Mouse (Mus musculus) WW6 (cell line): ENCODE measurements around the gene Tesc.

ENCODE experiments used
- DNase-seq: peaks from one replicate; pipeline ENCODE4 v3.0.0-alpha.2; 2013; ENCODE audit warnings: low read depth, low spot score

The Tesc gene

GRCm38 (mm10) chr5:118043761-118044160 is 16.2 kb downstream of the Tesc start:
- DNase-seq = no peak

- DNase-seq = no peak
Observed at GRCm38 (mm10) chr5:118044907-118045306, 17.4 kb downstream of the Tesc start.

GRCm38 (mm10) chr5:118045385-118045784 is 17.8 kb downstream of the Tesc start:
- DNase-seq = no peak

DNA sequence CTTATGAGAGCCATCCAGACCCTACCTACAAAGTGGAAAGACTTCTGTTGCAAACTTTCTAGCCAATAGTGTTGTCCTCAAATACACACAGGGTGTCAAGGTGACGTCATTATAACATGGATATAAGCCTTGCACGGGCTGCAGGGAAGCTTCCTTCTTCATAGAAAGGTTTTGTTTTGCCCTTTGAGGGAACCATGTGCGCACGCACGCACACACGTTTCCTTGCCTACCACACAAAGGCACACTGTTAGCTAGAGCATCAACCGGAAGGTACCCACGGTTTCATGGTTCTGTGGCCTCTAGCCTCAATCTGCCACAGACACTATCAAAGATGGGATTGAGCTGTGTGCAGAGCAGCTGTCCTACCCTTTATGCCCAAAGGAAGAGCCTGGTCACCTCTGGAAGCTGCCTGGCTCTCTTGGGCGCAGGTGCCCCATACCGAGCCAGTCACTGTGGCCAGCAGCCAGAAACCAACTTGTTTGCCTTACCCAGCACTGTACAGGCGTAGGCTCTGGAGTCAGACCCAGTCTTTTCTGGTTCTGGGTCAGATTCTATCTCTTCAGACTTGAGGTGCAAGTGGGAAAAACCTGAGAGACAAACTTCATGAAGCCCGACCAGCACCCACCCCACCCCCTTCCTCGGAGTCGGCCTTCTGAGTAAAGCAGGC is 19.7 kb downstream of the Tesc start:
- DNase-seq = no peak

DNA sequence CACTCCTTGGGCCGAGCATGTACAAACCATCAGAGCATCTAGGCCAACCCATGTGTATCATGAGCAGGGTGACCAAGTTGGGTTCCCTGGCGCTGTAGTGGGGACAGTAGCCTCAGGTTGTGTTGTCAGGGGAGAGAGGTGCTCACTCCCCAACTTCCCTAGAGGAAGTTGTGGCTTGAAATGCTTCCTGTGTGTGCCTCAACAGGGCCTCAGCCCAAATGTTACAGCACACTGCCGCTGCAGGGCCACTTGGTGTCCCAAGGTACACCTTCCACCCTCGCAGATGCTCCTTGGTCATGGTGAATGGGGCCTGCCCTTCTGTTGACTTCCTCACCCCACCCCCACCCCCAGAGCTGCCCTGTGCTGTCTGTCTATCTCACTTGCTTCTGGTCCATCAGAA is 20.9 kb downstream of the Tesc start:
- DNase-seq = no peak

DNA sequence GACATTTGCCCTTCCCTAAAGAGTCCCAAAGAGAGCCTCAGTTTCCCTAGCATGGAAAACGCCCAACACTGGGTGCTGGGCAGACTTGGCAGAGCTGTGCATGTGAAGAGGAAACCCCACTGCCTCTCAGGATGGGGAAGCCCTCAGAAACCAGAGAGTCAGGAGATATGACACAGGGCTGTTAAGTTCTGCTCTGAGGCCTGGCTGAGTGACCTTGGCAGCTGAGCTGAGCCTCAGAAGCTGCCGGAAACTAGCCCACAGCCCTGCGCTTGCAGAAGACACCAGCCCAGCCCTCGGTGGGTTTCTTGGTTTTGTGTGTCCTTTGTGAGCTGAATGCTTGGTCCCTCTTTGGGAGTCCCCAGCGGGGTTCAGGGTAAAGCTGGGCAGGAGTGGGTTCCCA is 21.4 kb downstream of the Tesc start:
- no peak for DNase-seq

DNA sequence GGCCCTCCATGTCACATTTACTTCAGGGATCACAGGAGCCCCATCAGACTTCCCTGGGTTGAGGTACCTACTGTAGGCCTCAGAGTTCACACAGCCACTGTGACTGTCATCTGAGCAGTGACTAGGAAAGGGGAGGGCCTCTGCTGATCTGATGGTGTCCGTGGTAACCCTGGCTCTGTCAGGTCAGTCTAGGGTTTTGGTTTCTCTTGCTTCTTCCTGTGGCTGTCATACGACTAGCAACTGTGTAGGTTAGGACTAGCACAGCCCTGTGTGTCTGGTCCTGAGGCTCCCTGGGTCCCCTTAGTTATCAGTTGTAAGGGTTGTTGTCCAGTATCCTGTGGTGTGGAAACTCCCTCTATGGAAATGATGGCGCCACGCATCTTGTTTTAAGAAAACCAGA is 23.2 kb downstream of the Tesc start:
- DNase-seq = no peak

DNA sequence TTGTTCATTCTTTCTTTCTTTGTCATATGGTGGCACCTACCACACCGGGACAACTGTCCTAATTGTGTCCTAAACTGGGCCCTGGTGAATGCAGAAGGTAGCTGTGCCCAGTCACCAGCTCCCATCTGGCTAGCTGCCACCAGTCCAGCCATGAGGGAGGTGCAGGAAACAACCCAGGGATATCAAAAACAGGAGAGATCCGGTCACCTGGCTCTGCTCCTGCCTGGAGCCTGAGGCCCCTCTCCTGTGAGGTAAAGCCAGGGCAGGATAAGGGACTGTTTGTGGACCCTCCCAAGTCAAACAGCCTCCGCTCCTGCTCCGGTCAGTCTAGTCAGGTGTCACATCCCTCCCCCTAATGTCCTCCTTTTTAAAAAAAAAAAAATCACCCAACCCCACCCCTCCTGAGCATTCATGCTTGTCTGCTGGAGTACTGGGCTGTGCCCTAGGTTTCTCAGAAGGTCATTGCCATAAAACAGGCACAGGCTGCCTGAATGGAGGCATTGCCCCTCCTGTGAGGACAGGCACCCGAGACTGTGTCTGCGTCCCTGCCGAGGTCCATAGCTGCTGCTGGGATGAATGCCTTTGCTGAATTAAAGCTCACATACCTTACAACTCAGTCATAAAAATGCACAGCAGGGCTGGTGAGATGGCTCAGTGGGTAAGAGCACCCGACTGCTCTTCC is 24.6 kb downstream of the Tesc start:
- no peak for DNase-seq

DNA sequence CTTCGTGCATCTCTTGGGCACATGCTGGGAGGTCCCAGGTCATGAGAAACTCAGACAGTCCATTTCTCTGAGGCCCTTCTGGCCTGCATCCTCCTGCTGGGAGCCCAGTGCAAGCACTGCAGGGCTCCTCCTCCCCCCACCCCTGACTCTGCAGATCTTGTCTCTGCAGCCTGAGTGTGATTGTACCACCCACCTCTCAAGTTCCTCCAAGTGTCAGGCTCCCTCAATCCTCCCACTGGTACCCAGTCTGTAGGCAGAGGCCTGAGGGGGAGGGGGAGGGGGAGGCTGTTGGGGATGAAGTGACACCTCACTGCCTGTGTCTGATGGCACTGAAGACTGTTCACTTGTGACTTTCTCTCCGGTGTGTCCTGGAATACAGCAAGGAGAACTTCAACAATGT is 25.7 kb downstream of the Tesc start:
- DNase-seq = no peak

DNA sequence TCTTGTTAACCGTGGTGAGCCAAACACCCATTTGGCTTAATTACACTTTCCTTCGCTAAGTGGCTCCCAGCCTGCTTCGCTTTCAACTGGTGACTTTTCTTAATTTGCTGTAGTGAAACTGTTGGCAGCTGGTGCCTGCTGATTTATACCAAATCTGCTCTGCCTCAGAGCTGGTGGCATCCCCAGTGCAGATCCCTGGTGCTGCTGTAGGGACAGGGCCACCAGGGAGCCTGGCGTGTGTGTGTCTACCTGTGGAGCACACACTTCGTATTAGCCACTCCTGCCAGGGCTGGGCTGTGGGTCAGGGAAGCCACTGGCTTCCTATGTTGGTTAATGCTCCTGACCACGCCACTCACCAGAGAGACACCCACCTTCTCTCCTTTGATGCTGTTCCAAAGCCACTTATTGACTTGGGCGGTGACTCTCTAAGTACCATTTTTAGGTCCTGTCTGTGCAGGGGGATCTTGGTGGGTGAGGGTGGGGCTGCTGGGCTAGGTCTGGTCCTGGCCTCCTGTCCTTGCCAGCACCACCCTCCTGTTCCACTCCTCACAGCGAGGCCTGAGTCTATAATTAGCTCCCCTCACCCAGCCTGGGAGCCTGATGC is 30.1 kb downstream of the Tesc start:
- no peak for DNase-seq

DNA sequence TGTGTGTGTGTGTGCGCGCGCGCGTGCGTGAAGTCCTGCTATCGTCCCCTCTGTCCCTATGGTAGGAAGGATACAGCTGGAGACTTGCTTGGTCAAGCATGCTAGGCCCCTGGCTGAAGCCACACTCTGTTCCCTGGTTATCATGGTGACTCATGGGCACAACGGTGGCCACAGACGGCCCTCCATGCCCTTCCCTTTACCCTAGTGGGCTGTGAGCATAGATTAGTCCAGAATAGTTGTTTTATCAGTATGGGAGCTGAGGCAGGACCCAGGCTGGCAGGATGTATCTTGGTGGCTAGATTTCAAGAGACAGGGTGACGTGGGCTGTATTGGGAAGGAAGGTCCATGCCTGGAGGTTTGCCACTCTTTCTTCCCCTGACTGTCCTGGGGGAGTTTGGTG is 31.3 kb downstream of the Tesc start:
- no peak for DNase-seq

GRCm38 (mm10) chr5:118059646-118060045 is 32.1 kb downstream of the Tesc start:
- DNase-seq = no peak

- no peak for DNase-seq
Observed at GRCm38 (mm10) chr5:118061391-118061790, 33.8 kb downstream of the Tesc start.

DNA sequence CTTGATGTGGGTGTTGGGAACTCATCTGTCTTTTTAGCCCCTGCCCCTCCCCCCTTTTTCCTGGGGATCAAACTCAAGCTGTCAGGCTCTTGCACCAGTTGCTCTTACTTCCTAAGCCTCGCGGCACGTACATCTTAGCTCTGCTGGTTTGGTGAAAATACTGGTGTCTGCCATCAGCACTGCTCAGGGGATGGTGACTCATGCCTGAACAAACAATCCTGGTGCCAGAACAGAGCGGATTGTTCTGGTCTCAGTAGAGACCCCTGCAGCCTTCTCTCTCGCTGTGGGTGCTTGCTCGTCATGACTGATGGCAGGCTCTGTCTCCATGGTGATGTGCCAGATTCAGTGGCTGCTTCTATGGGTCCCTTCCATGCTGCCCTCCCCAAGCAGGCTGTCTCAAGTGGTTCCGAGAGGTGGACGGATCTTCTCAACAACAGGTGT is 35.7 kb downstream of the Tesc start:
- DNase-seq = no peak

DNA sequence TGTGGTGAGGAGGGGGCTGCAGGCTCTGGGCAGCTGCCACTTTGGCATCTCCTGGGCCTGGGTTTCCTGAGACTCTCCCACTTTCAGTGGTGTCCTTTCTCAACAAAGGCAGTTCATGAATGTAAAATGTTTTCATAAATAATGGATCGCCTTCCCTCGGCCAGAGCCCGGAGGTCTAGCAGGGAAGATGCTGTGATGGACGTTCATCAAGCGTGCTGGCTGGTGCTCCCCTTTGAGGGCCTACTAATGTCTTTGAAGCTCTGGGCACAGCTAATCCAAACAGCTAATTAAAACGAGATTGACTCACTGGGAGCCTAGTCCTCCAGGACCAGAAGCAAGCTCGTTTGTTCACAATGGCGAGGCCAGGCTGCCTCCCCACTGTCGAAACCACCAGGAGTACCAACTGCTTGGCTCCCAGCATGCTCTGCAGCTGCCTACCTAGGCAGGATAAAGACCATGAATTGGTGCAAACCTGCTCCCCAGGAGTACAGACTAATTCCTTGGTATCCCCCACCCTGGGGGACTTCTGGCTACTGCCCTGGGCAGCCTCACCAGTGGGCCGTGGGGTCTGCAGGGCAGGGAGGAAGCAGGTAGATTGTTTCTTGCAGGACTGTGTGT is 36.9 kb downstream of the Tesc start:
- no peak for DNase-seq

GRCm38 (mm10) chr5:118065516-118066255 is 38.1 kb downstream of the Tesc start:
- DNase-seq = no peak

DNA sequence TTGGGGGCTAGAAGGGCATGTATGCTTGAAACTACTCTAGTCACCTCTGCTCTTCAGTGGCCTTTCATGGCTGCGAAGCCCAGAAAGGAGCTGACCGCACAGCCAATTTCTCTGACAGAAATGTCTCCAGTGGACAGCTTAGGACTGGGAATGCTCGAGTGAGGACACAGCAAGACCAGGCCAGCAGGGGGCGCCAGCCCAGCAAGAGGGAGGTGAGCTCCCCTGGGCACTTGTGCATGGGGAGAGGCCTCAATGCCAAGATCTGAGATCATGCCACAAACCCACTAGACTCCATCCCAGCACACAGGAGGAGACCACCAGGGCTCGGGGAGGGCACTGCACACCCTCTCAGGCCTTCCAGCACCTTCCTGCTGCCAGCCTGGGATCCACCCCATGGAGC is 39.3 kb downstream of the Tesc start:
- DNase-seq = peak; percentile 47

DNA sequence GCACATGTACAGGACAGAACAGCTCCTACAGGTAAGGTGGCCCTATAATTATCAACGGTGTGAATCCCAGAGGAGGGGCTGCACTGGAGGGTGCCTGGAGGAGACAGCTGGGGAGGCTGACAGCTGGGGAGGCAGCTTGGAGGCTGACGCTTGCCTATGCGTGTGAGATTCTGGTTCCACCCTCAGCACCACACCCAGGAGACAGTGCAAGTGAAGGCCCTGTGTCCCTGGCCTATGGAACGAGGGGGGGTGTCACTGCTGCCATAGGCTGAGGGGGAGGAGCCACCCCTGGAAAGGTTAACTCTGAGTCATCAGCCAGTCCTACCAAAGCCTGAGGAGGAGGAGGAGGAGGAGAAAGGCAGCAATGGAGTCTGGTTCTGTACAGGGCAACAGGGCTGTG is 40.0 kb downstream of the Tesc start:
- no peak for DNase-seq

DNA sequence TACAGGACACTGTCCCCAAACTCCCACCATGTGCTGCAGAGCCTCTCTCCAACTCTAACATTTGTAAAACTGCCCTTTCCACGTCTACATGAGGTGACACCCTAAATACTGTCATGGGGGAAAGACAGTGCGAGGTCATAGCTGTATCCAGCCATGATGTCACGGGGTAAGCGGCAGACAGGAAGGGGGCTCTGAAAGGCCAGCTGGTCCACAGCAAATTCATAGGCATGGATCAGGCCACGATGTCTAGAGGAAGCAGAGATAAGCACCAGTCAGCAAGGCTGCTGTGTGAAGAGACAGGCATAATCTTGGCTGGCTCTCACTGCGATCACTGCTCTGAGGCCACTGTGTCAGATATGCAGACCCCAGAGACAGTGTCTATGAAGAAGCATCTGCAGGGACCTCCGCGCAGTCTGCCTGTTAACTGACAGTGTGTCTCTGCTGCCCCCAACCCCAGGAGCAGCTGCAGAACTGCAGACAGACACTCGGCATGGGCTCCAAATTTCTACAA is 40.5 kb downstream of the Tesc start:
- DNase-seq = no peak

GRCm38 (mm10) chr5:118069315-118069714 is 41.8 kb downstream of the Tesc start:
- DNase-seq = peak; percentile 20

- DNase-seq = no peak
Observed at GRCm38 (mm10) chr5:118071766-118072165, 44.2 kb downstream of the Tesc start.
